Mouse (Mus musculus): Measurements from ENCODE around the gene Pkd2l1.
"Not testable (repeated sequence)": the region's sequence is repeated elsewhere in the genome, so short reads cannot be mapped to it uniquely, and the experiment has no call there.

The Pkd2l1 gene

DNA sequence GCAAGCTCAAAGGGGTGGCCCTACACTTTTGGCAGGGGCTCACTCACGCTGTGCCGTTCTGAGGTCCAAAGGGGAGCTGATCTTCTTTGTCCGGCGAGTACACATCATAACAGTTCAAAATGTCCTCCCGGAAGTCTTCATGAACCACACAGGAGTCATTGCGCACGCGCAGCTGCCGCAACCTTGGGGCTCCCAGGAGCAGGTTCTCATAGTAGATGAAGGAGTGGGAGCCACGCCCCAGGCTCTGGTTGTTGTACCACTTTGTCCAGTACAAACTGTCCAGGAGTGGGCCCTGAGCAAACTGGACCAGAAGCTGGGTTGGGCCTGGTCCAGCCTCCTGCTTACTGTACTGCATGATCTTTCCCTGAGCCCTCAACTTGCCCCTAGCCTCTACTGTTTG lies 35.2 kb downstream of the Pkd2l1 start:
- DNase-seq (ENCODE audit: low read depth, low spot score) = no peak

- DNase-seq (ENCODE audit: low read depth, low spot score) = no peak
Observed at GRCm38 (mm10) chr19:44153781-44154180, 38.5 kb downstream of the Pkd2l1 start.

- no peak for DNase-seq (ENCODE audit: low read depth, low spot score)
Observed at GRCm38 (mm10) chr19:44148991-44149390, 43.3 kb downstream of the Pkd2l1 start.

- no peak for DNase-seq (ENCODE audit: low read depth, low spot score)
Observed at GRCm38 (mm10) chr19:44148345-44148744, 43.9 kb downstream of the Pkd2l1 start.

DNA sequence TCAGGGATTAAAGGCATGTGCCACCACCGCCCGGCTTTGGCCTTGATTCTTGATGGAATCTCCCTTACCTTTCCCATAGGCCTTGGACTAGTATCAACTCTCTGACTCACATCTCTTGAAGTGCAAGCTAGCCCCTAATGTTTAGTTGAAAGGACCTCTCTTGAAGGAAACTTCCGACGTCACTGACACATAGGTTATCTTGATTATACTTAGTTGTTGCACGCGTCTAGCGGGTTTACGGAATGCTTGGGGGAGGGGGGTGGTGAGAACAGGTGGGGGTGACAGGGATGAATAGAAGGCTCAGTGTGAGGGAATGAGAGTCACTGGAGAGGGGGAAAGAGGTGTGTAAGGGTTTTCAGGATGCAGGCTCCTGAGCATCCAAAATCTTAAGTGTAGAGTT lies 45.3 kb downstream of the Pkd2l1 start:
- DNase-seq (ENCODE audit: low read depth, low spot score) = no peak

- no peak for DNase-seq (ENCODE audit: low read depth, low spot score)
Observed at GRCm38 (mm10) chr19:44146568-44146879, 45.7 kb downstream of the Pkd2l1 start.

DNA sequence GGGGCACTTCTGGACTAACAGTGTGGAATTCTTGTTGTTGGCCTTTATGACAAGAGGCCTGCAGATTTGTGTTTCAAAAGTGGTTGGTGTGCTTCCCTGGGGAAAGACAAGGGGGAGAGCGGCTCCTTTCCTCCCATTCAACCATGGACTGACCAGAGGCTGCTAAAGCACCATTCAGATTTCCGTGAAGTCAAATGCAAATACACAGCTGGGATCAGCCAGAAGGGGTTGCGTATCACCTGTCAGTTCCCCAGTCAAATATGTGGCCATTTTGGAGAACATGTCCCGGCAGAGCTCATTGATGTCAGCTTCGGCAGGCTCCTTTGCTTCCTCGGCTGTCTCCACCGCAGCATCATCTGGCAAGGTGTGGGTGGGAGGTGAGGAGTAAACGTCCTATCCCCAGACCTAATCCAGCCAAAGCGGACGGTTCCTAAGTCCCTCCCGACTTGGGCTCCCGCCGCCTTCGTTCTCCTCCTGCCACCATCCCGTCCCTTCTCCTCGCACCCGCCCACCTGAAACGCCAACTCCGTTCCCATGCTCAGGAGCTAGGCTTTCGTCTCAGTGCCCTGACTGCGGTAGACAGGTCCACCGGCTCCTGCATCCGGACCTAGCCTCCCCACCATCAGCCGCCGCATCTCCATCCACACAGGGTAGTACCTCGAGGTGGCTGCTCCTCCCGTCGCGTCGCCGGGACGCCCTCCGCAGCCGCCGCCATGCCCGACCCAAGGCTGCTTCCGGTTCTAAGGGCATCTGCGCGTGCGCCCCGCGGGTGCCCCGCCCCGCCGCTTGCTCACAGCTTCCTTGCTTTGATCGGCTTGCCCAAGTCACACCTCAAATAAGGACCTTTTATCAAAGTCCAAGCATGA lies 46.3 kb downstream of the Pkd2l1 start, which contains the start of gene Bloc1s2:
TSS of gene Bloc1s2 (minus strand) at position 745 of the 866 bp plus-strand sequence.
- peak; percentile 72 for DNase-seq (ENCODE audit: low read depth, low spot score)

- no peak for DNase-seq (ENCODE audit: low read depth, low spot score)
Observed at GRCm38 (mm10) chr19:44144366-44144765, 47.9 kb downstream of the Pkd2l1 start.

DNA sequence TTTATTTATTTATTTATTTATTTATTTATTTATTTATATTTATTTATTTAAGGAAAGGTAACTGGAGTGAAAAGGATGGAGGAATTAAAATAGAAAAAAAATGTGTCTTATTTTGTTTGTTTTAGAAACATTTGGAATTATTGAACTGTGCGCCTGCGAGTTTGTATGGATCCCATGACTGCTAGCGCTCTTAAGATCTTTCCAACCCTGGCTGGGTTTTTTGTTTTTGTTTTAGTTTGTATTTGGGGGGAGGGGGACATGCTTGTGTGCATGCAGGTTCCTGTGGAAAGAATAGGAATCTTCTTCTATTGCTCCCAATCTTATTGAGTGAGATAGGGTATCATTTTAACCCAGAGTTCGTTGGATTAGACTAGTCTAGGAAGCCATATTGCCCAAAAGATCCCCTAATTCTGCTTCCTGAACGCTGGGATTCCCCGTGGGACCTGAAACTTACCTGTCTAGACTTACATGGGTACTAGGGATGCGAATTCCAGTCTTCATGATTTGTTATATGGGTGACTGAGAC lies 56.2 kb downstream of the Pkd2l1 start:
- DNase-seq (ENCODE audit: low read depth, low spot score) = no peak

DNA sequence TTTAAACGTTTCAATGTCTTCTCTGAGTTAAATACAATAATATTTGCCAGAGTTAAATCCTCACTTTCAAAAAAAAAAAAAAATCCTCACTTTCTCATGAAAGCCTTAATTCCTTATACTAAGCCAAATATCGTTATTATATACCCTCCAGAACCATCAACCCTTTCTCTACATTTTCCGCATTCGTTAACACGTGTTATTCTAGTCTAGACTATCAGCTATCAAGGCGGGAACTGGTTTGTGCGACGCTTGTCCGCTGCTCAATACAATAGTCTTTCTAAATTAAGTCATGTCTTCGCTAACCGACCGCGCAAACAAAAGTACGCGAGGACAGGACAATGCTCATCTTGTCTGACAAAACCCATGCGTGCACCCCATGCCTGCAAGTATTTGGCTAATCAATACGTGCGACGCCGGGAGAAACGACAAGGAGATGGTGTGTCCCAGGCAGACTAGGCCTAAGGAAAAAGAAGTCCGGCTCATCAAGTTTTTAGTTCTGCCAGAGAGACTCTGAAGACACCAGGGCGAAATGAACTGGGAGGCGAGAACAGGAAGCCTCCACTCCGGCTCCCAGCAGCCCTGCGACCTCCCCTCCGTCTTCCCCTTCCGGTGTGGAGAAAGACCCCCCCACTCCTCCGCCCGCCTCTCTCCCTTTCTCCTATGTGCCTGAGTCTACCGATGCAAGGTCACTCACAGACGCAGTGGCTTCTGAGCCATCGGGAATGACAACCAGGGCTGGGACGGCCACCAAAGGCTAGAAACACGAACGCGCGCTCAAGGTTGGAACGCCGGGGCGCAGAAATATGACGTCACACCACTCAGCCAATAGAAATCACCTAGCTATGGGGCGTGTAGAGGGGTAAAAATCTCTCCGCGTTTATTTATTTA lies 56.9 kb downstream of the Pkd2l1 start, which contains the start of gene Cwf19l1:
TSS of gene Cwf19l1 (minus strand) at position 805 of the 888 bp plus-strand sequence.
- peak; percentile 86 for DNase-seq (ENCODE audit: low read depth, low spot score)

GRCm38 (mm10) chr19:44132917-44133316 lies 59.3 kb downstream of the Pkd2l1 start:
- no peak for DNase-seq (ENCODE audit: low read depth, low spot score)

DNA sequence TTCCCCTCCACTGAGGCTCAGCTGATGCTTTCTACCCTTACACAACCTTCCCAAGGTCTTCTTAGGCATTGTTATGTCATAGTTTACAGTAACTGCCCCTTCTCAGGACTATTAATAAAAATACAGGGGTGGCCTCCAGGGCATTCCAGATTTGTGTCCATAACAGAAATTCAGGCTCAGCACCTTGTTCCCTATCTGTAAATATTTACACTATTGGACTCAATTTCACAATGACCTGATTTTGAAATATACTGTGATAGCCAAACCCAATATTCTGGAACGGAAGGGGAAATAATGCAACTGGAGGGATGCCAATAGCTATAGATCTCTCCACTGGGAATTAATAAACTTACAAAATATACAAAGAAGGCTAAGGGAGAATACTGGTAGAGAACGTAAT lies 63.7 kb downstream of the Pkd2l1 start:
- DNase-seq (ENCODE audit: low read depth, low spot score) = no peak

- DNase-seq (ENCODE audit: low read depth, low spot score) = no peak
Observed at GRCm38 (mm10) chr19:44127729-44128497, 64.3 kb downstream of the Pkd2l1 start.

DNA sequence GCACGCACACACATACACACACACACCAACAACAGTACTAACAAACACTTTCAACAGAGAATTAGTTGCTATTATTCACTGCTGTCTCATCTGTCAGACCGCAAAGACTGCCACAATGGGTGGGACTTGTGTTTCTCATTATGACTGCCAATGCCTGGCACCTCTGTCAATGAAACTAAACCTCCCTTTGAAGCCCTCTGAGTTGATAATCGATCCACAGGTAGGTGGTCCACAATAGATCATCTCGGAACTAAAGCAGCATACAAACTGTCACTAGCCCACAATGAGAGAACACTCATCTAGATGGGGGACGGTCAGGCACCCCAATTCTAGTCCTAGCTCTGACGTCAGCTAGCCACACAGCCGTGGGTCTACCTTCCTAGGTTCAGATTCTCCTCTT lies 71.1 kb downstream of the Pkd2l1 start:
- DNase-seq (ENCODE audit: low read depth, low spot score) = no peak

DNA sequence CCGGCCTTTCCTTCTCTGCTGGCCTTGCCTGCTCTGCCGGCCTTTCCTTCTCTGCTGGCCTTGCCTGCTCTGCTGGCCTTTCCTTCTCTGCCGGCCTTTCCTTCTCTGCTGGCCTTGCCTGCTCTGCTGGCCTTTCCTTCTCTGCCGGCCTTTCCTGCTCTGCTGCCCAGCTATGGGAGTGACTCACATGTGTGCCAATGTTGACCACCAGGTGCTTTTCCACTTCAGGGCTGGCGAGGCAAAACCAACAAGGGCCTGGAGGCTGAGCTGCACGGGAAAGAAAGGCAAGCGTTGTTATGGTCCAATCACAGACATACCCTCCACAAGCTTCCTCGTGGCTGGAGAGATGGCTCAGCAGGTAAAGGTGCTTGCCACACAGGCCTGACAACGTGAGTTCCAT lies 71.6 kb downstream of the Pkd2l1 start:
- DNase-seq (ENCODE audit: low read depth, low spot score) = not testable (repeated sequence)

GRCm38 (mm10) chr19:44117793-44118192 lies 74.4 kb downstream of the Pkd2l1 start:
- no peak for DNase-seq (ENCODE audit: low read depth, low spot score)

- DNase-seq (ENCODE audit: low read depth, low spot score) = no peak
Observed at GRCm38 (mm10) chr19:44111706-44112105, 80.5 kb downstream of the Pkd2l1 start.

DNA sequence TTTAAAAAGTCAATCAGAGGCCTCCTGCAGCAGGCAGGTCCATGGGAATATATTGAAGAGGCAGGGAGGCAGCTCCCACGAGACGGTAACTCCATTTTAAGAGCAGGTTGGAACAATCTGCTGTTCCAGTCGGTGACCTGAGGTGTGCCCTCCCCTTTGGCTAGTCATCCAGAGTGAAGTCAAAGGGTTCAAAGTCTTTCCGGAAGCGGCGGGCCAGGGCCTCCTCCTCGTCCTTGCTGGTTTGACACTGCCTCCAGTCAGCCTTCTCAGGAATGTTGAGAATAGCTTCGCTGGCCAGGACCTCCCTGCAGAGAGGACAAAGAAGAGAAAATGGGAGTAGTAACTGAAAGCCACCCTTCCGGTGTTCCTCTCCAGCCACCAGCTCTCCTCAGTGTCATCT lies 81.9 kb downstream of the Pkd2l1 start:
- no peak for DNase-seq (ENCODE audit: low read depth, low spot score)

DNA sequence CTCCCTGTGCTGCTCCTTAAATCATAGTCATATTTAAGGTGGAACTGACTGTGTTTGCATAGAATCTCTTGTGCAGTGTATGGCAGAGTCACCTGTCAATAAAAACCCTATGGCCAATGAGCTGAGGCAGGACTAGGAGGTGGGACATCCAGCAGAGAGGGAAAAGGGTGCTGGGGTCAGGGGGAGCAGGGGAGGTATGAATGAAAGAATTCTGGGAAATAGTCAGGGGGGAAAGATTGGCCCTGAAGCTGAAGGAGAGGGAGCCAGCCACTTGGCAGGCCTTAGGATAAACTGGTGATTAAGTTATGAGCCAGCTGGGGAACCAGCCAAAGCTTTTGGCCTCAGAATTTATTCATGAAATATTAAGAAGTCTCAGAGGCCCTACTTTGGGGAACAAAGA lies 83.2 kb downstream of the Pkd2l1 start:
- DNase-seq (ENCODE audit: low read depth, low spot score) = no peak

DNA sequence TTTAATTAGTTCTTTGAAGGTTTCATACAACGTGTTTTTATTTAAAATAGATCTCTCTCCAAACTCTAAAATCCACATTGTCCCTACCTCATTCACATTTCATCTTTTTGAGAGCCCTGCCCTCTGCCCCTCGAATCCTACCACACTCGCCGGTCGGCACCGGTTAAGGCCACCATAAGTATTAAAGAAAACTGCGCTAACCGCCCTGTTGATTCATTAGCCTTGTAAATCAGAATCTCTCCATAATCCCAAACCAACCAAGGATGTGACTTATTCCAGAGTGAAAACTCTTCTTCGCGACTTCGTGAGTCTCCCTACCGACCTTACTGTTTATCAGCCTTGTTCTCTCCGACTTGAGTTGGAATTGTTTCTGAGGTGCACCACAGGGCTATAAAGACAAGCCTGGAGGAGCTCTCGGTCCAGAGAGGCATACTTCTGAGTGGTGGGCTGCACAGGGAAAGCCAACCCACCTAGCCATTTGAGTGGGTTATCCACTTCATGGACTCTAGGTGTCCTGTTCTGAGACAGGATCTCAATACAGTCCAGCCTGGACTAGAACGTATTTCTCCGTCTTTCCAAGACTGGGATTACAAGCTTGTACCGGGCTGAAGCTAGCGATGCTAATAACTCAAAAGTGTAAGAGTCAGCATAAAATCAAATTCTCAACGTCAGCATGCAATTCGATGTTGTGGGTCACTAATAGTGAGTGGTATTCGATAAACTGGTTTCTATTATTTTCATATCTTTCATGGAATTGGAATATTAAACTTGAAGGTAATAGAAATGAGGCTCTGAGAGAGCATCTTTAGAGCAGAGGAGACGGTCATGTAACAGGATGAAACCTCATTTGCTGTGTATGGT lies 84.4 kb downstream of the Pkd2l1 start:
- no peak for DNase-seq (ENCODE audit: low read depth, low spot score)
